Mouse (Mus musculus) kidney, adult 18-20 months (tissue): ENCODE results near the gene Olfr986.

Experiments used
- DNase-seq: peaks from one replicate; pipeline ENCODE4 v3.0.0; 2021

Gene Olfr986

GRCm38 (mm10) chr9:40234233-40235072 lies 53.7 kb downstream of the Olfr986 start:
- DNase-seq, result no peak

GRCm38 (mm10) chr9:40235220-40235619 lies 54.5 kb downstream of the Olfr986 start:
- no peak for DNase-seq
